Mouse (Mus musculus): ENCODE data around the gene H2-Q4.
"Not testable (repeated sequence)": the region's sequence is repeated elsewhere in the genome, so short reads cannot be mapped to it uniquely, and the experiment has no call there.

- not testable (repeated sequence) for TF ChIP-seq POLR2A (IDR thresholded peaks at IDR 0.05; ENCODE audit: low read depth, low read length); CTCF (IDR thresholded peaks at IDR 0.05; ENCODE audit: extremely low read depth, insufficient read depth, insufficient read length, insufficient replicate concordance)
Measured at GRCm38 (mm10) chr17:35424106-35424505, 44.7 kb downstream of the H2-Q4 start.
